Mouse (Mus musculus) adrenal gland, adult 18-20 months (tissue): Measurements from ENCODE around the gene Rc3h1. TPM values are rescaled to one million over a fixed set of nuclear protein-coding genes. Genes with fewer than 3 reads are reported as not detected.

Experiments
- total RNA-seq, 2 experiments: library from RNA; stranded (reverse); gene quantifications; 1 replicate in 1 of 2; 2 replicates in 1 of 2; pipeline ENCODE4 v1.2.3; 2021

Gene Rc3h1
- total RNA-seq, 2 experiments from 2014 or later: 45.3 to 47.8 TPM

Other genes starting within 250 kb of the Rc3h1 start
- gene Rabgap1l, start 113.2 kb upstream of the Rc3h1 start, total RNA-seq: 10 to 100 TPM; 26.4 to 30.6 TPM
- 1 to 10 TPM in 1 of 2 experiments, under 1 TPM in 1; 0.80 to 1.7 TPM for gene Serpinc1, start 72.2 kb downstream of the Rc3h1 start, total RNA-seq
- 10 to 100 TPM; 11.1 to 12.9 TPM for gene Zbtb37, start 128.4 kb downstream of the Rc3h1 start, total RNA-seq
- 10 to 100 TPM; 24.3 to 27.5 TPM for gene Dars2, start 164.2 kb downstream of the Rc3h1 start, total RNA-seq
- gene Cenpl, start 164.3 kb downstream of the Rc3h1 start, total RNA-seq: 1 to 10 TPM; 1.8 to 1.9 TPM
- gene Klhl20, start 225.1 kb downstream of the Rc3h1 start, total RNA-seq: 10 to 100 TPM; 11.7 to 13.6 TPM
- 1 to 10 TPM; 4.7 to 9.2 TPM for gene Ankrd45, start 236.3 kb downstream of the Rc3h1 start, total RNA-seq